Mouse (Mus musculus): ENCODE data around the gene Trpm4.

The Trpm4 gene

DNA sequence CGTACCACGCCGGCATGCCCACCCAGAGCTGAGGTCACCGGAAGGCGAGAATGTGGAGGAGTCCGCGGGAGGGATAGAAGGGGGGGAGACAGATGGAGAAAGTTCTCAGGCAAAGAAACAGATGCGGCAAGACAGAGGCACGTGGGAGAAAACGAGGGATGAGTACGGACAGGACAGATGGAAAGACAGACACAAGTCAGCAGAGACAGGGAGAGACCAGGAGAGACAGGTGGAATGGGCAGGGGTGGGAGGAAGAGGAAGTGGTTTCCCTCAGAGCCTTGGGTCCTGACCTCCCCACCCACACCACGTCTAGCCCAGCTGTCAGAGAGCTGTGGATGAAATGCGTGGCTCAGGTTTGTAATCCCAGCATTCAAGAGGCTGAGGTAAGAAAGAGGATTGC, 13.3 kb upstream of the Trpm4 start:
- DNase-seq (ENCODE audit: low spot score) = no peak

DNA sequence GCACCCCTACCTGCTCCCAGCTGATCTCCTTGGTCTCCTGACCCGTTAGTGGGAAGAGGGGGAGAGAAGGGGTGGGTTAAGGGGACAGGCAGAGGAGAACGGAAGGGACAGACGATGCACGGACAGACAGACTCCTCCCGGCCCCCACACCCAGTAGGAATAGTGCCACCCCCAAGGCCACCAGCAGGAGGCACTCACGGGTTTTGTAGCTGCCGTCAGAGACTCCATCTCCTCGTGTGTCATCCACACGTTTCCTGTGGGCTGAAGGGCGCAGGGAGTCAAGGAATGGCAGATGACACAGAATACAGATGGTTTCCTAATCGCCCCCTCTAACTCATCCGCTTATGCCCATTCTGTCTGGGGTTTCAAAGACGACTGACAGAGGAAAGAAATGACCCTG, 10.0 kb upstream of the Trpm4 start:
- no peak for DNase-seq (ENCODE audit: low spot score)

DNA sequence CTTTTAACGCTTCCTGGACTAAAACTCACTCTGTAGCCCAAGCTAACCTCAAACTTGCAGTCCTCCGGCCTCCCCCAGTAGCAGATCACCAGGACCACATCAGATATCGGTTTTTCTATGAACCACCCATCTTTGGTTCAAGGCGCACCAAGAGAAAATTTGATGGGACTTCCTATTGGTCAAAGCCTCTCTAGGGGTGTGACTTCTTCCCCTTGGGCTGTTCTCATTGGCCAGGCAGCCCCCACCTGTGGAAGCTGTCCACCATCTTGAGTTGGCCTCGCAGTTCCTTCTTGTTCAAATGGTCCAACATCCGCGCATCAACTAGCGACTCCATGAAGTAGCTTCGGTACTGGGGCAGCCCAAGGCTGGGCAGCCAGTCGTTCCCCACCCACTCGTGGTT, 8.5 kb upstream of the Trpm4 start:
- no peak for DNase-seq (ENCODE audit: low spot score)

DNA sequence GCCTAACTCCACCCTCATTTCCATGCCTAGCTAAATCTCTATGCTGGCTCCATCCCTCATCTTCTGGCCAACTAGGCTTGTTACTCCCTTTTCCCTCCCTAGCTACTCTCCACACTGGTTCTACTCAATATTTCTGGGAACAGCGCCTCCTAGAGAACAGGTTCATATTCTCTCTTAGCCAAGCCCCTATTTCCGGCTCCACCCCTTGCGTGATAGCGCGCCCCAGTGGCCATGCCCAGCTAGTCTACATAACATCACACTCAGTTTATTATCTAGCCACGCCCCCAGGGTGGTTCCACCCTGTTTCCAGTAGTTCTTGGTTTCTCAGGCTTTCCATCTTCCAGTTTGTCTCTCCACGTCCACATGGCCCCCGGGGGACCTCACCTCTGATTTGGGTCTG, 7.7 kb upstream of the Trpm4 start:
- DNase-seq (ENCODE audit: low spot score) = peak; percentile 80

DNA sequence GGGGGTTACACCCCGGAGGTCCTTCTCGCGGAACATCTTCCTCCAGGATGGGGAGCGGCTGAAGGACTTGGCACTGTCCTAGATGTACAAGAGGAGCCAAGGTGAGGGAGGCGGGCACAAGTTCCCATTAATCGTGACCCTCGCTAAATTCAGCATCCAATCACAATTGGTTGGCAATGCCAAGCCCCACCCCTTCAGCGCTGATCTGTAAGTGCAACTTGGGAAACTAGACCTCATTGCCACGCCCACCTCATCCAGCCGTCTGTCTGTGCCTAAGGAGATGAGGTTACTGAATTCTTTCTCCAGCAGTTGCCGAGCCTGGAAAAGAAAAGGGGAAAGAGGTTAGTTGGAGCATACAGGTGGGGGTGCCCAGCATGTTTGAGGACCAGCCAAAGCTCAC, 7.1 kb upstream of the Trpm4 start:
- peak; percentile 22 for DNase-seq (ENCODE audit: low spot score)

DNA sequence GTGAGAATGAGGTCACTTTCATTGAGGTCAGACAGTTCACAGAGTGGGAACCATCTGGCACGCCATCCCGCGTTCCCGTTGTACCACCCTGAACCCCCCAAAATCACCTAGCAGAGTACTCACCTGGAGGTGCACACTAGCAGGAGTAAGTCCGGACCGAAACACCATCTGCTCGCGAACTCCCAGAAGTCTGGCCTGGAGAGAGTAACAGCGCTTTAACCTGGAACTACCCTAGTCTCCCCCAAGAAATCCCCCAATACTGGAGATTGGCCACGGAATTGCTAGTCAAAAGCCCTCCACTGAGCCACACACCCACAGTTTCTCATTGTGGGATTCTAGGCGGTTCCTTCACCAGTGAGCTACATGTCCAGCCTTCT, 6.5 kb upstream of the Trpm4 start:
- no peak for DNase-seq (ENCODE audit: low spot score)

DNA sequence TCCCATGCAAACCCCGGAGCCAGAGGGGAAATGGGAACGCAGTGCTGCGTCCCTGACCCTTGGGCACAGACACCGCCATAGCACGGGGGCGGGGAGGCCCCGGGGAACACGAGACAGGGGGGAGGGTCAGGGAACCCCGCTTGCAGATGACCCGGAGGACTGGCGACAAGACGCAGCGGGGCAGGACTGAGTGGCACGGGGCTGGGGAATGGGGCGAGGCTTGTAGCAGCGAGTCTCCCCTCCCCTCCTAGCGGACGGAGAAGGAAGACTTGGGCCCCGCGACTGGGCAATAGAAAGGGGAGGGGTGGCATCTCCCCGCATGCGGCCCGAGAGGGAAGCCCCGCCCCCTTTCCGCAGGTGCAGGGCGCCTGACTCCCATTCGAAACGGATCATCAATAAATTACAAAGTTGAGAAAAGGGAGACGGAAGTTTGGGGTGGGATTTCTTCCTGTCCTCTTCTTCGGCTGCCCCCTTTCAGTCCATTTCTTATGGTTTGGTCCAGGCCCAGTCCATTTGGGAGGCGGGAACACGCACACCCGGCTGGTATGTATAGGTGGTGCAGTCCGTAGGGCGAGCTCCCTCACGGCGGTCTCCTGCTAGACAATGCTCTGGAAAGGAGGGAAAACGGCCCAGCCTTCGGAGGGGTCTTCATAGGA, 6.0 kb upstream of the Trpm4 start:
- DNase-seq (ENCODE audit: low spot score) = peak; percentile 26

DNA sequence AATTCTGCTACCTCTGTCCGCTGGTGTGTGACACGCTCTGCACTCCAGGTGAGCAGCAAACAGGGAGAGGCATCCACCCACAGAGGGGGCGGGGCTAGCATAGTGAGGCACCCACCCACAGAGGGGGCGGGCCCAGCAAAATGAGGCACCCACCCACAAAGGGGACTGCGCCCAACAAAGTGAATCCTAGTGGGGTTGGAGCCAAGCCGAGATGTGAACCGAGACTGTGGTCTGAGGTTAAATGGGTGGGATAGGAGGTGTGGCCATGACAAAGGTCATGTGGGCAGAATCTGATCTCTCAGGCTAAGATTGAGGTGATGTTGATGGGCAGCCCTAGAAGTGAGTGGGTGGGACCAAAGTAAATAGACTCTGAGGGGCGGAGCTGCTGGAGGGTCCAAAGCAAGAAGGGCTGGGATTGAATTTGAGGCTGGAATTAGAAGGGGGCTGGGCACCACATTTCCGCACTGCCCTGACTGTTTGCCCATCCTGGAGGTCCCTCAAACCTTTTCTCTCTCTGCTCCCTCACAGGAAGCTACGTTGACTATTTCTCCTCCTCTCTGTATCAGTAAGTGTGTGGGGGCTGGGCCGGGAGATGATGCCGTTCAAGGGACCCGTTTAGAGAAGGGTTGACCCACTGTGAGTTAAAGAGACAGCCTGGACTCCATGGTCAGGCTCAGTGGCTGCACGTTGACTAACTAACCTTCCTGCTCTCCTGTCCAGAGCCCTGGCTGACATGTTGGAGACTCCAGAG, 4.8 kb upstream of the Trpm4 start:
- no peak for DNase-seq (ENCODE audit: low spot score)

DNA sequence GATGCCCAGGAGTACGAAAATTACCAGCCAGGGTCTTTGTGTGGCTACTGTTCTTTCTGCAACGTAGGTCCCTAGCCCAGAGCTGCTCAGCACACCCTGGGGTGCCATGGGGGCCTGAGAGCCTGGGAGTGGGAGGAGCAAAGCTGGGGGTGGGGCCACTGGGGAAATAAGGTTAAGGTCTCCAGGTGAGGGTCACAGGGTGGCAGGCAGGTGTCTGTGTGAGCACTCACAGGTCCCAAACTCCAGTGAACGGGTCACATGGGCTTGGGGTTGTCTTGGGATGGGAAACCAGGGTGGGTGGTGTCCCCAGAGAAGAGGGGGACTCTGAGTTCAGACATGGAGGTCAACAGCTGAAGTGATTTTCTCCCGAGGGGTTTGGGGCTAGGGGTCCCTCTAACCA, 3.9 kb upstream of the Trpm4 start:
- no peak for DNase-seq (ENCODE audit: low spot score)

DNA sequence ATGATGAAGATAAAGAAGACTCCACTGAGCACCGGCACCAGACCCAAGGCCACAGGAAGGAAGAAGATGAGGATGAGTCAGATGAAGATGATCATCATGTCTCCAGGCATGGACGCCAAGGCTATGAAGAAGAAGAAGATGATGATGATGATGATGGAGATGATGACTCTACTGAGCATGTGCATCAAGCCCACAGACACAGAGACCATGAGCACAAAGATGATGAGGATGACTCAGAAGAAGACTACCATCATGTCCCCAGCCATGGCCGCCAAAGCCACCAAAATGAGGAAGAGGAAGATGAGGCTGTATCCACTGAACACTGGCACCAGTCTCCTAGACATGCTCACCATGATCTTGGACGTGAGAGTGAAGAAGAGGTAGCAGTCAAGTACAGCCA, 2.7 kb upstream of the Trpm4 start:
- no peak for DNase-seq (ENCODE audit: low spot score)

DNA sequence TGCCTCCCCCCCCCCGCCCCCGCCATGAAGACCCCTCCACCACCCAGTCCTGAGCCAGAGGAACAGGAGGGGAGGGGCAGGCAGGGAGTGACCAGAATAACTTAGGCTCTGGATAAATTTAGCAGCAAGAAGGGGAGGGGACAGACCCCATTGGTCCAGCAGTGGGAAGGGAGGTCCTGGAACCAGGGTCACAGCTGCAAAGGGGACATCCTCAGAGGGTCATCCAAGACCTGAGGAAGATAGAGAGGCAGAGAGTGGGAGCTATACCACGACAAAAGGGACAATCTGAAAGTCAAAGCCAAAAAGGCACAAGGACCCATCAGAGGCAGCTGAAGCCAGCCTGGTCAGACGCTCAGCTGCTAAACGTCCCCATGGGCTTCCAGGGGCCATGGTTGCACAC, 1.5 kb upstream of the Trpm4 start, which contains the start of gene Hrc:
Hrc (plus strand) TSS at position 235 of the 400 bp plus-strand sequence.
- DNase-seq (ENCODE audit: low spot score) = no peak

DNA sequence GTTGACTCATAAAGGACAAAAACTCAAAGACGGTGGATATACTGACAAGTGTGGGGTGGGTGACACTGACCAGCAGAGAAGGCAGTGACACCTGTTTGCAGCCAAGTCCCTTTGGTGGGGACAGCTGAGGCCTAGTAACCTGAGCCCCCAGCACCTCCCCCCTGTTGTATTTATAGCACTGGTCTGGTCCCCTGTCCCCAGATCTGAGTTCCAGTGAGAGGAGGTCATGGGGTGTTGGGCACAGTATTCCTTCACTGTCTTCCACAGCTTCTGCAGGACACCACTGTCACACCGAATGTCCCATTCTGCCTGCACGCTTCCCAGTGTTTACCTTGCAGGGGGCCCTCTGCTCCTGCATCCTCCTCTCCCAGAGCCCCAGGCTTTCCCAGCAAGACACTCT, 1.0 kb upstream of the Trpm4 start:
- DNase-seq (ENCODE audit: low spot score) = no peak

DNA sequence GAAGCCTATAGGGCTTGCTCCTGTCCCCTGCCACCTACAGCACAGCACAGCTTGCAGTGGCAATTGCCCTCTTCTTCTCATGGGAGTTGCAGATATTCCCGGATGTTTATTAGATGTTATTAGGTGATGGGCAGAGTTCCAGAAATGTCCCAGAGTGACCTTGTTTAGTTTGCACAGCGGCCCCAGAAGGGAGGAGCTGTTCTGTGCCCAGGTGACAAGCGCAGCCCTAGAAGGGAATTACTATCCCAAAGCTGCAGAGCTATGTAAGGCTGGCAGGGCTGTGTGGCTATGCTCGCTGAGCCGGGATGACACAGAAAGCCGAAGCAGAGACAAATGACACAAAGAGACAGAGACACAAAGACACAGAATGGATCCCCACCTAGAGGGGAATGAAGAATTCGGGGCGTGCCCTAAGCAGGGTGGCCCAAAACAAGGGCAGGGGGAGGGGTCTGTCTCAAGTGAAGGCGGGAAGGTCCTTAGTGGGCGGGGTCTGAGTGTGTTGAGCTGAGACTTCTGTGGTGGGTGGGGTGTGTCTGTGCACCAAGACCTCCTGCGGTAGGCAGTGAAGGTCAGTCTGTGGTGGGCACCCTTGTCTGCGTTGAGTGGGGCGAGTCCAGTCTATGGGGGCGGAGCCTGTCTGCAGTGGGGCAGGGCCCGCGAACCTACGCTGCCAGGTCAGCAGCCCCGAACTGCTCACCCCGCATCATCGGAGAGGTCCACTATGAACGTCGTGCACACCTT, 725 bp downstream of the Trpm4 start:
- peak; percentile 16 for DNase-seq (ENCODE audit: low spot score)

DNA sequence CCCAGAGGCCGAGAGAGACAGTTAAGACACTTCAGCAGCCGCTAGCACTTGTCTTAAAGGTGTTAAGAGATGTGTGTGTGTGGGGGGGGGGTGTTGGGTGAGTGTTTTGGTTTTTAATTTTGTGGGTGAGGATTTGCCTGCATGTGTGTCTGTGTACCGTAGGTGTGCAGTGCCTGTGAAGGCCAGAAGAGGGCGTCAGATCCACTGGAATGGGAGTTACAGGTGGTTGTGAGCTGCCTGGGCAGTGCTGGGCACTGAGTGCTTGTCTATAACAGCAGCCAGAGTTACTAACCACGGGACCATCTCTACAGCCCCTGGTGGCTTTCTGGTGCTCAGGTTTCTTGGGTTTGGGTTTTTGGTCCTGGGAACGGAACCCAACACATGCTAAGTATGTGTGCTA, 2.1 kb downstream of the Trpm4 start:
- no peak for DNase-seq (ENCODE audit: low spot score)

DNA sequence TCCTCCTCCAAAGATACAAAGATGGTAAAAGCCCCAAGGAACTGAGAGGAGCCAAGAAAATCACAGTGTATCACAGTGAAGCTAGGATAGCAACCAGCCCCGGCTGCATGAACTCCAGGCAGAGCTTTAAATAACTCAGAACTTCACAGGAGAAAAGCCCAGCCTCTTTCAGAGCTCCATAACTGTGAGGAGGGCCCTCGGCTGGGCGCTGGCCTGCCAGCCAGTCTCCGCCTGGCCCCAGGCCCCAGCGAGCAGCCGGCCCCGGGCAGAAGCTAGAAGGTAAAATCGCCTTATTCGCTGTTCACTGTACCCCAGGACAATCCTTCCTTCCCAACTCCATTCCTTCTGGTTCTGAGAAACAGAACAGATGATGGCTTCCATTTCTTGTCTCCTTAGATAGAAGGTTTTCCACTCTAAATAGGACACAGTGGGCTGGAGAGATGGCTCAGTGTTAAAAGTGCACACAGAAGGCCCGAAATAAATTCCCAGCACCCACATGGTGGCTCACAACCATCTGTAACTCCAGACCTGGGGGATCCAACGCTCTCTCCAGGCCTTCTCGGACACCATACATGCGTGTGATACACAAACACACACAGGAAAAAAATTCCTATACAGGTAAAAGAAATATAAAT, 4.6 kb downstream of the Trpm4 start:
- no peak for DNase-seq (ENCODE audit: low spot score)

DNA sequence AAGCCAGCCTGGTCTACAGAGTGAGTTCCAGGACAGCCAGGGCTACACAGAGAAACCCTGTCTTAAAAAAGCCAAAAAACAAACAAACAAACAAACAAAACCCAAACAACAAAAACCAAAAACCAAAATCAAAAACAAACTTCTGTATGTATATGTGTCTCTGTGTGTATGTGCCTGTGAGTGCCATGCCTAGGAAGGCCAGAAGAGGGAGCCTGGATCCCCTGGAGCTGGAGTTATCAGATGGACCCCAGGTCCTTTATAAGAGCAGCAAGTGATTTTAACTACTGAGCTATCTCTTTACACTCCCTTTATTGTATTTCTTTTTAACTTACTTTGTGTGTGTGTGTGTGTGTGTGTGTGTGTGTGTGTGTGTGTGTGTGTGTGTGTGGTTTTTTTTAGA, 7.8 kb downstream of the Trpm4 start:
- DNase-seq (ENCODE audit: low spot score) = no peak

DNA sequence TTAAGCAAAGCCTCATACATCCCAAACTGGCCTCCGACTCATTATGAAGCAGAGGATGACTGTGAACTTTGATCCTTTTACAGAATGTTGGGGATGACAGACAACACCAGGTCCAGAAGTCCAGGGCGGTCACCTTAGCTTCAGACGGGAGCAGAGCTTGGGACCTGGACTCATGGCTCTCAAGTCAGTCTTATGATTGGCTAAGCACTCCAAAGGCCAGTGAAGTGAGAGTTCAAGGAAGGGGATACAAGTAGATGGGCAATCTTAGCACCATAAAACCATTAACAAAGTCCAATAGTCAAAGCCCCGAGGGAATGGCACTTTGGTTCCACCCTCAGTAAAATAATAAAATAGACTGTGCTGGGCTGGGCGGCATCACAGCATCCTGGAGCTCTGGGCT, 10.5 kb downstream of the Trpm4 start:
- DNase-seq (ENCODE audit: low spot score) = no peak

DNA sequence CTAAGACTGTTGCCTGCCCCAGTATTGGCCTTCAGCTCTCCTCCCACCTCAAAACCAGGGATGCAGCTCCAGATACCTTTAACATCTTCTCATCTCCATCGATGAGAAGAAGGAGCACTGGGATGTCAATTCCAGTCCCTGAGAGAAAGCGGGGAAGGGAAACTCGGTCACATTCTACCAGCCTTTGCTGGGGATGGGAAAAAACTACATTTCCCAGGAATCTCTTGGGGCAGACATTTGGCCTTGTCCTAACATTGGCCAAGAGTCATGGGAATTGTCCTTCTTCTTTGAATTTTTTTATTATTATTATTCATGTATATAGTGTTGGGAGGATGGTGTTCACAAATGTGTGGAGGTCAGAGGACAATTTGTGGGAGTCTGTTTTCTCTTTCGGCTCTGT, 11.3 kb downstream of the Trpm4 start:
- DNase-seq (ENCODE audit: low spot score) = no peak

DNA sequence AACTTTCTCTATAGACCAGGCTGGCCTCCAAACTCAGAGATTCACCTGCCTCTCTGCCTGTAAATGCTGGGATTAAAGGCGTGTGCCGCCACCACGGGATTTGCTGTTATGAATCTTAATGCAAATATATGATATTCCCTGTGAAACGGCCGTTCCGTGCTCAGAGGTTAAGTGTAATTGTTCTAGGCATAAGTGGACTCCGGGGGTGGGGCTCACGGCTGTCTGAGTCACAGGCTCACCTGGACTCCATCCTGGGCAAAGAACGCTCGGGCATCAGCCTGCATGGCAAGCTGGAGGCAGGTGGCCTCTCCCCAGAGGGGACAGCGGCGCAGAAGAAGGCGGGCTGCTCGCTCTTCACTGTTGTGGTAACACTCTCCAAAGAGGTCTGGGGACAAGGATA, 17.0 kb downstream of the Trpm4 start:
- DNase-seq (ENCODE audit: low spot score) = no peak

DNA sequence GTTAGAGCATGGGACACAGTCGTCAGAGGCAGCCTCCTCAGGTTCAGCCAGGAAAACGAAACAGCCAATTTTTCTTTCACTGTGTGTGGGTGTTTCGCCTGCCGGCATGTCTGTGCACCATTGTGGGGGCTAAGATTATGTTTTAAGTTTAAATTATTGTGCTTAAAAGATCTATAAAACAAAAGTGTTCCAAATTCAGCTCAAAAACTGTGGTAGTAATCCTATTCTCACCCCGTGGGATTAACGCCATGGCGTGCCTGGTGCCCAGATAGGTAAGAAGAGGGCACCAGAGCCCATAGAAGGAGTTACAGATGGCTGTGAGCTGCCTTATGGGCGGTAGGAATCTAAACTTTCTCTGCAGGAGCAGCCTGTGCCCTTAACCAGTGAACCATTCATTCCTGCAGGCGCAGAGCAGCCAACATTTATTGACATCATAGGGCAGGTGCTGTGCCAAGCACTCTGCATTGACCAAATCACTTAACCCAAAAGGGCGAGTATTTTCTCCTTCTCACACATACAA, 18.3 kb downstream of the Trpm4 start:
- DNase-seq (ENCODE audit: low spot score) = no peak

DNA sequence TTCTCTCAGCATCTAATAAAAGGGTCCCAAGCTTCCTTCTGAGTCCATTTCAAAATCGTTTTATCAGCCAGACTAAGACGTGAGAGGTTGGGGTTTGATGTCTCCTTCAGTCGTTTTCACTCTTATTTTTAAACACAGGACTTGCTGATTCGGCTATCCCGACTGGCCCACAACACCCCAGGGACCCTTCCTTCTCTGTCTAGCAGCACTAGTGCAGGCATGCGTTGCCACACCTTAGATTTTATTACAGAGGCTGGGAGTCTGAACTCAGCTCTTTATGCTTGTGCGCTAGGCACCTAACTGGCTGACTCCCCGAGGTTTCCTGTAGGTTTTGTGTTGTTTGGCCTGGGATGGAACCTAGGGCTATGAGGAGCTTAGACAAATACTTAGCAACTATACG, 20.1 kb downstream of the Trpm4 start:
- DNase-seq (ENCODE audit: low spot score) = no peak

DNA sequence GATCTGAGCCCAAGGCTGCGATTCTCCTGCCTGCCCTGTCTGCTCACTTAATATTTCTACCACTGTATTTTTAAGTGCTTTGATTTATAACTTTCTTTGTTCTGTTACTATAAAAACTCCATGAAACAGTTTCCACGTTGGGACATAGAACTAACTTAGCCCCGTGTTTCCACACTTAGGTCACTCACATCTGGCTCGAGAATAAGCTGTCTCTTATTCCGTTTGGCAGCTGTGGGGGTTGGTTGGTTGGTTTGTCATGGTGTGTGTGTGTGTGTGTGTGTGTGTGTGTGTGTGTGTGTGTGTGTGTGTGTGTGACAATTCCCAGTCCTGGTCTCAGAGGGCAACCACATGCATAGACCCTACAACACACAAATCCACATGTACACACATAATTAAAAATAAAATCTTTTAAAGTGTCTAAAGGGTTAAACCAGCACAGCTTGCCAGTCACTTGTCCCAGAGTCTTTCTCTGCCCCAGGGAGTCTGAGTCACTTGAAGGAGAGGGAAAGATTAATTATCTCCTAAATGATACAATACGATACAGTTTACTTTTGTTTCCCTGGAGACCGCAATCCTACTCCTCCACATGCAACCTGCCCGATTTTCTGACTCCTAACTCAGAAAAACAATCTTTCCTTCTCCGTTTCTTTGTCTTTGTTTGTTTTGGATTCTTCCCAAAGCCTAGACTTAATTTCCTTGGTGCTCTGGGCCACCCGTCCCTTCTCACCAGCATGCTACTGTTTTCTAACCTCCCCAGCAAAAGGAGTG, 20.7 kb downstream of the Trpm4 start:
- DNase-seq (ENCODE audit: low spot score) = peak; percentile 38
